Mouse (Mus musculus): Measurements from ENCODE around the gene Gda.

- TF ChIP-seq TCF12 (IDR thresholded peaks at IDR 0.05; ENCODE audit: low read depth, low read length) (no peak), CTCF (conservative IDR thresholded peaks at IDR 0.05 in 1 of 2, IDR thresholded peaks at IDR 0.05 in 1 of 2; ENCODE audit: low read depth in 2 of 2, low read length in 2 of 2) (no peak), MAX (IDR thresholded peaks at IDR 0.05; ENCODE audit: low read length) (no peak), ZMIZ1 (IDR thresholded peaks at IDR 0.05; ENCODE audit: low read depth, low read length) (no peak), MAFK (IDR thresholded peaks at IDR 0.05; ENCODE audit: insufficient replicate concordance, low read length) (no peak), ZC3H11A (IDR thresholded peaks at IDR 0.05; ENCODE audit: low read depth, low read length) (no peak), UBTF (IDR thresholded peaks at IDR 0.05; ENCODE audit: low read depth, low read length) (no peak)
Observed at GRCm38 (mm10) chr19:21493807-21494521, 20.7 kb upstream of the Gda start.

Measured in CH12.LX (cell line).